Mouse (Mus musculus): Measurements from ENCODE around the gene Cpa1.

- TF ChIP-seq CTCF (IDR thresholded peaks at IDR 0.05; ENCODE audit: borderline replicate concordance, insufficient read depth, low read depth, low read length) (no peak), POLR2A (IDR thresholded peaks at IDR 0.05; ENCODE audit: borderline replicate concordance, insufficient read depth, low read length) (no peak)
These were observed 14.3 kb upstream of the Cpa1 start for GRCm38 (mm10) chr6:30624763-30625162.
